In the genomic region with DNA sequence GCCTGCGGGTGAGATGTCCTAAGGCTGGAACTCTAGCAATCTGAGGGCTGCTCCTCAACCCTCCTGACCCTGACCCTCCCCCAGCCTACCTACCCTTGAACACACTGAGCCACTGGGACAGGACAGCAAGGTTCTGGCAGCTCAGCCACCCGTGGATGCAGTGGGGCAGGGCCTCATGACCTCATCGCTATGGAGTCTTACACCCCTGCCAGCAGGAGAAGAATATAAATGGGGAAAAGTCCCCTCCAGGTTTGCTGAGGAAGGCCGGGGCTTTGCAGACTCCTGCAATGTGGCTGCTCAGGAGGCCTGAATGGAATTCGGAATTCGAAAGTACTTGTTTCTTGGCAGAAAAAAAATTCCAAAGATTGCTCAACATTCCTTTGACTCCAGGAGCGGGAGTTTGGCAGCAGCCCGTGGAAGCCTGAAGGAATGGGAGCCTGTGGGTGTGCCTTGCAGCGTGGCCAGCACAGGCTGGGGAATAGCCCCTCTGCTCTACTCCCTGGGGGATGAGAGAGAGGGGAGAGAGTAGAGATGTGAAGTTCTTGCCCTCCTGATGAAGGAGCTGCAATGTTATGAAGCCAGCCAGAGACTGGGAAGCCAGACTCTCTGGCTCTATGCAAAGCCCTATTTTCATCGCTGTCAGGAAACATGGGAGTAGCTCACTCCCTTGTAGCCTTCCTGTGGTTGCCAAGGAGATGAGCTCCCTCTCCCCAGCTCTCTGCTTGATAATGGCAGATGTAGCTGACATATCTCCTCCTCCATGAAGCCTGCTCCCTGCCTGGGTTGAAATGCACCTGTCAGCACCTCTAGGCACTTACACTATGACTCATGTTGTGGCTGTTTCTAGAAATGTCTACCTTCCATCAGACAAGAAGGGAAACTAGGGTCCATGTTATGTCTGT, we compare ENCODE assay signal across 9 mouse cellular contexts. TPM values are rescaled to one million over a fixed set of nuclear protein-coding genes. Genes with fewer than 3 reads are reported as not detected.
DNase-seq lines count a peak whose midpoint lies in the region; ATAC-seq and TF ChIP-seq lines count a peak whose summit lies in the region.
"Had no signal": no experiment of that assay in that cellular context is flagged by ENCODE, and none has a peak within 500 bp of the region (broad histone marks: within the 10 kb centered on the region; RNA-seq: fewer than 3 reads in every experiment).

No protein-coding gene starts in this region.

- WGBS in spleen, adult 2 months, result 77% methylated on average over 10 of the region's 10 CpGs
- 10% methylated on average over 10 of the region's 10 CpGs for WGBS in hindbrain, embryonic 14.5 days

- DNase-seq in spleen, adult 2 months (ENCODE audit: low read depth in 1 of 2, low spot score in 2 of 2), result no peak
- DNase-seq in spleen, postnatal 36 days (ENCODE audit: low spot score in 2 of 2), result no peak
- peak; percentile 78 for DNase-seq in gastrocnemius, adult 18-20 months (ENCODE audit: low spot score)
- DNase-seq in hindbrain, embryonic 14.5 days (ENCODE audit: low spot score), result peak; percentile 34
- peak; percentile 60 to 63 for DNase-seq in layer of hippocampus, postnatal 36 days
- DNase-seq in lung, postnatal 4 days, result peak; percentile 57 to 76
- peak; percentile 55 for DNase-seq in right cerebral cortex, postnatal 4 days
- DNase-seq in MN1 (ENCODE audit: low spot score), result no peak
- DNase-seq: liver, embryonic 13.5 days had no signal

- ATAC-seq in hindbrain, embryonic 14.5 days (ENCODE audit: low FRiP score), result peak; percentile 61; the same call in 1 of the 2 replicates

- no peaks in the 10 kb centered on the region for H3K36me3 ChIP-seq in spleen, adult 2 months (ENCODE audit: control insufficient read depth, insufficient read depth, low read length)
- no peaks in the 10 kb centered on the region for H3K36me3 ChIP-seq in hindbrain, embryonic 14.5 days (replicated peaks; ENCODE audit: control insufficient read depth, insufficient read depth)
- H3K36me3 ChIP-seq: liver, embryonic 13.5 days had no signal

- peak overlapping the region; percentile 21; the same call in 1 of the 2 replicates for H3K4me2 ChIP-seq in hindbrain, embryonic 14.5 days (replicated peaks)
- H3K4me2 ChIP-seq: liver, embryonic 13.5 days had no signal

- no peaks in the 10 kb centered on the region for H3K9me3 ChIP-seq in hindbrain, embryonic 14.5 days (ENCODE audit: control insufficient read depth, low read length)
- H3K9me3 ChIP-seq: liver, embryonic 13.5 days had no signal

- TF ChIP-seq POLR2A in spleen, adult 2 months (IDR thresholded peaks at IDR 0.05; ENCODE audit: low read depth, low read length), result no peak

- peak overlapping the region; percentile 3; the same call in 1 of the 2 replicates for H3K27ac ChIP-seq in spleen, adult 2 months (ENCODE audit: insufficient read depth, low read length)
- peak overlapping the region; percentile 72 for H3K27ac ChIP-seq in hindbrain, embryonic 14.5 days
- H3K27ac ChIP-seq: liver, embryonic 13.5 days had no signal

- no peak for TF ChIP-seq CTCF in spleen, adult 2 months (IDR thresholded peaks at IDR 0.05; ENCODE audit: extremely low read depth, insufficient read depth, insufficient read length, insufficient replicate concordance)

- H3K4me1 ChIP-seq in spleen, adult 2 months (ENCODE audit: control insufficient read depth, insufficient read depth, insufficient read length), result no peaks in the 10 kb centered on the region
- H3K4me1 ChIP-seq in hindbrain, embryonic 14.5 days (replicated peaks; ENCODE audit: control insufficient read depth, insufficient read depth, low read length), result peaks cover 13% of the 10 kb centered on the region

- H3K4me3 ChIP-seq in spleen, adult 2 months (ENCODE audit: extremely low read depth, insufficient read depth, insufficient read length), result no peak overlapping the region
- no peak overlapping the region for H3K4me3 ChIP-seq in hindbrain, embryonic 14.5 days (replicated peaks; ENCODE audit: low read length)
- H3K4me3 ChIP-seq: liver, embryonic 13.5 days had no signal

- H3K27me3 ChIP-seq in spleen, adult 2 months (ENCODE audit: control insufficient read depth, insufficient read depth, low read length), result no peaks in the 10 kb centered on the region
- no peaks in the 10 kb centered on the region for H3K27me3 ChIP-seq in hindbrain, embryonic 14.5 days (ENCODE audit: control insufficient read depth, insufficient read depth, low read length)
- H3K27me3 ChIP-seq: liver, embryonic 13.5 days had no signal

- no peak overlapping the region for H3K9ac ChIP-seq in hindbrain, embryonic 14.5 days
- H3K9ac ChIP-seq: liver, embryonic 13.5 days had no signal

RNA-seq across cellular contexts. Expression of a gene that starts 33.3 kb away (rescaled TPM):
- polyA plus RNA-seq in spleen, adult 2 months (2012; rRNA removed), result 46.3 and 50.4 TPM in 2 replicates
- 1 to 10 TPM; 6.6 to 8.4 TPM for total RNA-seq in gastrocnemius, adult 18-20 months (2021)
- 7.8 and 7.9 TPM in 2 replicates for polyA plus RNA-seq in hindbrain, embryonic 14.5 days (2014; fragmentation: Nextera tagmentation; extraction: Ambion mirVana)
- total RNA-seq in layer of hippocampus, postnatal 36 days (2021), result 10 to 100 TPM; 19.0 to 20.1 TPM

Comparison
In these comparisons a context has a peak if more than half of its experiments do, and no peak if none do; other contexts are left out.
1. DNase-seq: peak in gastrocnemius, adult 18-20 months (single experiment), hindbrain, embryonic 14.5 days (single experiment), layer of hippocampus, postnatal 36 days (2 of 2), lung, postnatal 4 days (2 of 2) and right cerebral cortex, postnatal 4 days (single experiment); none in spleen, adult 2 months (0 of 2), spleen, postnatal 36 days (0 of 2) and MN1 (single experiment).